Mouse (Mus musculus): ENCODE results near the gene Glt6d1.

The Glt6d1 gene

GRCm38 (mm10) chr2:25797635-25798034 is 18.0 kb downstream of the Glt6d1 start:
- no peak for DNase-seq (ENCODE audit: low read depth)

GRCm38 (mm10) chr2:25789092-25789491 is 26.6 kb downstream of the Glt6d1 start:
- no peak for DNase-seq (ENCODE audit: low read depth)

- DNase-seq (ENCODE audit: low read depth) = no peak
Observed at GRCm38 (mm10) chr2:25785573-25786322, 29.9 kb downstream of the Glt6d1 start.

- no peak for DNase-seq (ENCODE audit: low read depth)
Observed at GRCm38 (mm10) chr2:25781957-25782356, 33.7 kb downstream of the Glt6d1 start, which contains the start of gene Gm13539. Gm13539 (plus strand) TSS chr2:25782257.

- DNase-seq (ENCODE audit: low read depth) = no peak
Observed at GRCm38 (mm10) chr2:25780921-25781320, 34.7 kb downstream of the Glt6d1 start.

GRCm38 (mm10) chr2:25779076-25779475 is 36.6 kb downstream of the Glt6d1 start:
- DNase-seq (ENCODE audit: low read depth) = no peak

- no peak for DNase-seq (ENCODE audit: low read depth)
Observed at GRCm38 (mm10) chr2:25776717-25777116, 38.9 kb downstream of the Glt6d1 start, which contains the start of gene Lcn11. Lcn11 (plus strand) TSS chr2:25777017.

GRCm38 (mm10) chr2:25775991-25776390 is 39.7 kb downstream of the Glt6d1 start:
- DNase-seq (ENCODE audit: low read depth) = no peak

- no peak for DNase-seq (ENCODE audit: low read depth)
Observed at GRCm38 (mm10) chr2:25774640-25775039, 41.0 kb downstream of the Glt6d1 start.

GRCm38 (mm10) chr2:25773507-25773906 is 42.1 kb downstream of the Glt6d1 start:
- DNase-seq (ENCODE audit: low read depth) = no peak

GRCm38 (mm10) chr2:25767764-25768163 is 47.9 kb downstream of the Glt6d1 start:
- DNase-seq (ENCODE audit: low read depth) = no peak

- no peak for DNase-seq (ENCODE audit: low read depth)
Observed at GRCm38 (mm10) chr2:25765269-25765668, 50.4 kb downstream of the Glt6d1 start, which contains the start of gene Lcn3. Lcn3 (plus strand) TSS chr2:25765569.

- DNase-seq (ENCODE audit: low read depth) = peak; percentile 1
Observed at GRCm38 (mm10) chr2:25758064-25758625, 57.5 kb downstream of the Glt6d1 start.

- DNase-seq (ENCODE audit: low read depth) = no peak
Observed at GRCm38 (mm10) chr2:25754201-25754600, 61.4 kb downstream of the Glt6d1 start.
